Mouse (Mus musculus): ENCODE measurements at regions not wholly inside any gene's neighbourhood (a gene's known extent, or its start where the extent isn't known, plus 50 kb on each side); places are given as distances from the start of the nearest gene placed in this dataset.

GRCm38 (mm10) chr2:12825902-12826301, 97.9 kb upstream of the Pter start:
- DNase-seq = no peak

- DNase-seq = no peak
Measured at GRCm38 (mm10) chr2:12833579-12833978, 90.3 kb upstream of the Pter start.

- DNase-seq = no peak
Measured at GRCm38 (mm10) chr2:12866543-12866942, 57.3 kb upstream of the Pter start.

GRCm38 (mm10) chr2:12868772-12869171, 55.1 kb upstream of the Pter start:
- no peak for DNase-seq
